Mouse (Mus musculus) retina, adult 2 months (tissue): ENCODE measurements around the gene Rora.

Experiments used
- DNase-seq: peaks from one replicate; pipeline ENCODE4 v3.0.0-alpha.2; 2012; ENCODE audit warnings: low read depth, low spot score

The Rora gene

DNA sequence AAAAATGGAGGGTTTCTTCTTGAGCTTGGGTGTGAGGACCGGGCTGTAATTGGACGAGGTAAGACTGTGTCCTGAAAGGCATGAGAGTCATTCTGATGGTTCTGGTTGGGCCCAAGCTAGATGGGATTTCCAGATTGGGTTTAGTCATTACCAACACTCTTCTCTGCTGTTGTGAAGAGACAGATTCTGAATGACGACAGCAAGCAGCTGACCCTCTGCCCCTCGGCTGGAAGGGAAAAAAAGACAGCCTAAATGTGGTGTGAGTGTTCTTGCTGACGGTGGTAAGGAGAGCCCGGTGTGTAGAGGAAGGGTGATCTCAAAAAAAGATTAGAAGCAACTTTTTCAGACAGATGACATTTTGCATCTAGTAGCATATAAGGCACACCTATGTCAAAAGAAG is 686.2 kb downstream of the Rora start:
- no peak for DNase-seq

- no peak for DNase-seq
Observed at GRCm38 (mm10) chr9:69340421-69340820, 686.8 kb downstream of the Rora start.

- no peak for DNase-seq
Observed at GRCm38 (mm10) chr9:69343881-69344280, 690.3 kb downstream of the Rora start.

GRCm38 (mm10) chr9:69345550-69345949 is 692.0 kb downstream of the Rora start:
- DNase-seq, result no peak

GRCm38 (mm10) chr9:69347796-69348195 is 694.2 kb downstream of the Rora start:
- DNase-seq, result no peak

DNA sequence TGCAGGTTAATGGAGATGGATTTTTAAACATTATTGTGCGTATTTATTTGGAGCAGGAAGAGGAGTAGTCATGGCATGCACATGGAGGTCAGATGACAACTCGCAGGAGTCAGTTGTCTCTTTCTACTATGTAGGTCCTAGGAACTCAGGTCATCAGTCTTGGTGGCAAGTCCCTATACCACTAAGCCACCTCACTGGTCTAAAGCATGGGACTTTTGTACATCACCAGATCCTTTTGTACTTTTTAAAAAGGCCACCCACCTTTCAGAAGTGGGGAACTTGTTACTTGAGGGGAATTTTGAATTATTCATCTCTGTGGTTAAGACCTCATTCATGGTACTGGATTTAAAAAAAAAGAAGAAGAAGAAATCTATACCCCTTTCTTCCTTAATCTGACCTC is 696.0 kb downstream of the Rora start:
- no peak for DNase-seq

- no peak for DNase-seq
Observed at GRCm38 (mm10) chr9:69354228-69354627, 700.6 kb downstream of the Rora start.

- DNase-seq, result no peak
Observed at GRCm38 (mm10) chr9:69357834-69358233, 704.2 kb downstream of the Rora start.

- DNase-seq, result no peak
Observed at GRCm38 (mm10) chr9:69358797-69359196, 705.2 kb downstream of the Rora start.

GRCm38 (mm10) chr9:69361951-69362445 is 708.4 kb downstream of the Rora start:
- no peak for DNase-seq

DNA sequence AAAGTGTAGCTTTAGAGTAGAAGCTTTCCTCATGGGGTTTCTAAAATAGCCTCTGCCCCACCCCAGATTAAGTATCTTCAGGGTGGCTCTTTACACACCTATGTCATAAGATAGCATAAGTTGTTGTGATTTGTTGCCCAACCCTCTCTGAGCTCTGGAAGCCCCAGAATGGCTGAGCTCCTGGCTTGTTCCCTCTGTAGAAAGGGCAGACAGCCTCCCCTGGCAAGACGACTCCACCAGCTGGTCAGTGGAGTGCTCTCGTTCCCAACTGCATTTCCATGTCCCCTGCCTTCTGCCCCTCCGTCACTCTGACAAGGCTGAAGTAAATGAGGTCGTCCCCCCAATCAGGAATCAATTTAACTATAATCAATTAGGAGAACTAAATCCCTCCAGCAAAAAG is 709.2 kb downstream of the Rora start:
- no peak for DNase-seq

GRCm38 (mm10) chr9:69364117-69364516 is 710.5 kb downstream of the Rora start:
- DNase-seq, result no peak

GRCm38 (mm10) chr9:69367055-69367454 is 713.5 kb downstream of the Rora start:
- DNase-seq, result no peak

- DNase-seq, result no peak
Observed at GRCm38 (mm10) chr9:69368071-69368470, 714.5 kb downstream of the Rora start.

- DNase-seq, result no peak
Observed at GRCm38 (mm10) chr9:69371046-69371724, 717.6 kb downstream of the Rora start.

GRCm38 (mm10) chr9:69372871-69373270 is 719.3 kb downstream of the Rora start:
- no peak for DNase-seq

- DNase-seq, result no peak
Observed at GRCm38 (mm10) chr9:69376982-69377653, 723.5 kb downstream of the Rora start.

DNA sequence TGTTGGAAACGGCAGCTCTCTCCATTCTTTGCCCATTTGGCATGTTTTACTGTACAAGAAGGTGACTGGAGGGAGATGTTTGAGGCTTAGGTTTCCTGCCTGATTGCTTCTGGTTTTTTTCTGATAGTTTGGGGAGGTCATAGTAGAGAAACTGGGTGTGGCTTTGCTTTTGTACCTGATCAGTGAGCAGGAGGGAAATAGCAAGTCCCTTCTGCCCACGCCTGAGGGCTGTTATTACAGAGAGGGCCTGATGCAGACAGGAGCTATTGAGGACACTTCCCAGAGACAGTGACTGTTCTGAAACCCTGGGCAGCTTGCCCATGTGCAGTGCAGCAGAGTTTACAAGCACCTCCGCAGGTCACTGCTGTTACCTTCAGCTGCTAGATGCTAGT is 724.1 kb downstream of the Rora start:
- no peak for DNase-seq

DNA sequence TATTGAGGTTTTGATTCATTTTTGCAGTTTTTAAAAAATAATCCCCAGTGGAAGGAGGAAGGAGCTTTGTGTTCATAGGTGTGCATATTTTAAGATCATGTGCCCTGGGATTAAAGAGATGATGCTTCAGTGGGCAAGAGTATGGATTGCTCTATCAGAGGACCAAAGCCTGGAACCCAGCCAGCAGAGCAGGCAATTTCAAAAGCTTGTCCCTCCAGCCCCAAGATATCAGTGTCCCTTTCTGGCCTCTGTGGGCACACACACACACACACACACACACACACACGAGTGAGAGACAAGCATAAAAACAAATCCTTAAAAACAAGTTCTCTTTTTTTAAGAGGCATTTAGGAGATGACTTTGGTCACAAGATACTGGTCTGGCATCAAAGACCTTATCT is 727.0 kb downstream of the Rora start:
- no peak for DNase-seq

GRCm38 (mm10) chr9:69381741-69382140 is 728.2 kb downstream of the Rora start:
- no peak for DNase-seq

DNA sequence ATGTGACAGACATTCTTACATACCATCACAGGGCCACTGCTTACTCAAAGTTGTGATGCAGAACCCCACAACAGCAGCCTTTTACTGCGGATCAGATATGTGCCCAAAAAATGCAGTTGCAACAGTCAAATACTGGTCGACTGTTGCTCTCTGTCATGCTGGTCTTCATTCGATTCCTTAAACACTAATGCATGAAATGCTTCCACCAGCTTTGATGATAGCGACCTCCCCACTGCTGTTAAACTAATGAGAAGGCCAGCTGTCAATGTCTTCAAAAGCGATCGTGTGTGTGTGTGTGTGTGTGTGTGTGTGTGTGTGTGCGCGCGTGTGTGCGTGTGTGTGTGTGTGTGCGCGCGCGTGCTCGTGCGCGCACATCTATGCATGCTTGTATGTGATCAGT is 730.9 kb downstream of the Rora start:
- DNase-seq, result no peak

GRCm38 (mm10) chr9:69384905-69385304 is 731.3 kb downstream of the Rora start:
- no peak for DNase-seq

DNA sequence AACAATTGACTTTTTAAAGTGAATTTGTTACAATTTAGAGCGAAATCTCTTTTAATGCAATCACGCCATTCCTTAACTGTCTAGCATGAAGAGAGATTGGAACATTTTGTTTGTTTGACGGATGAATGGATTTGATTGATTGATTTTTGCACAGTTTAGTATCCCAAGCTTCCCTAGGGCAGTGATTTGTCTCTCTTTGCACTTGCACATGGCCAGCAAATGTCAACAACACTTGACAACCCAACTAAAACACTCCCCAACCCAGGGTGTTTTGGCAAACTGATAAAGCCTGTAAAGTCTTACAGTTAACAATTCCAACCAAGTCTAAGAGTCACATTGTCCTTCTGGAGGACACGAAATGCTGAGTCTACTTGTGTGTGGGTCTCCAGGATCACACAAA is 733.7 kb downstream of the Rora start:
- no peak for DNase-seq
